Mouse (Mus musculus): ENCODE results near the gene Lmx1a. TPM values are rescaled to one million over a fixed set of nuclear protein-coding genes. Genes with fewer than 3 reads are reported as not detected.

Gene Lmx1a
- polyA plus RNA-seq, 1 experiment from 2014 or later: 2.7 TPM

DNA sequence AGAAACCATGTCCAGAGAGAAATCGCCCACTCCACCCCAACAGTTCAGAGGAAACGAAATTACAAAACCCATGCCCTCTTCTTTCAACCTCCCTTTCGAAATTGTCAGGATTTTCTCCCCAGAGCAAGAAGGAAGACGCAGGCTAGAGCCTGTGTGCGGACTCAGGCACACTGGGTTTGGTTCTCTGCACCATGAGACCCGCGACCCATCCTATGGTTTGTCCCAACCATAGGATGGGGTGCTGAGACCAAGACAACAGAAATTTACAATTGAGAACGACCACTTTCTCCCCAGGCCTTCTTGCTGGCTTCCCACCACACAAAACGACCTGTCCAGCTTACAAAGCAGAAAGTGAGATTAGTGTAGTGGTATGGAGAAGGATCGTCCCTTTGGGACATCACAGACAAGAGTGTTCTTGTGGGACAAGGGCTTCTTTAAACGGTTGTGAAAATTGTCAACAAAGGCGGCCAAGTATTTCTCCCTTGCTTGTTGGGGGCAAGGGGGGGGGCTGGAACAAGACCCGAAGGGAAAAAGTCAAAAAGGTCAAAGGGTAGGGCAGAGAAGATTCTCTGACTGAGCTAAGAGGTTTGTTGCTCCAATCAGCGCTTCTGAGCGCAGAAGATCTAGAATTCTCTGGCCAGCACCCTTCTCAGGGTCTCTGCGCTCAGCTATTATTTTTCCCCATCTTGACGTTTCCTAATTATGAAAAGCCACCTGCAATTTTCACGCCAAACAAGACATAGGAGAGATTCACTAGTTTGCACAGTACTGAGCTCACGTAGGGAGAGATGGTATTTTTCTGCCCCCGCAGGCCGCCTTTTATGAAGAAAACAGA, 1.9 kb downstream of the Lmx1a start:
- ATAC-seq (replicated peaks; ENCODE audit: low FRiP score) (no peak), DNase-seq (ENCODE audit: low spot score) (no peak)

DNA sequence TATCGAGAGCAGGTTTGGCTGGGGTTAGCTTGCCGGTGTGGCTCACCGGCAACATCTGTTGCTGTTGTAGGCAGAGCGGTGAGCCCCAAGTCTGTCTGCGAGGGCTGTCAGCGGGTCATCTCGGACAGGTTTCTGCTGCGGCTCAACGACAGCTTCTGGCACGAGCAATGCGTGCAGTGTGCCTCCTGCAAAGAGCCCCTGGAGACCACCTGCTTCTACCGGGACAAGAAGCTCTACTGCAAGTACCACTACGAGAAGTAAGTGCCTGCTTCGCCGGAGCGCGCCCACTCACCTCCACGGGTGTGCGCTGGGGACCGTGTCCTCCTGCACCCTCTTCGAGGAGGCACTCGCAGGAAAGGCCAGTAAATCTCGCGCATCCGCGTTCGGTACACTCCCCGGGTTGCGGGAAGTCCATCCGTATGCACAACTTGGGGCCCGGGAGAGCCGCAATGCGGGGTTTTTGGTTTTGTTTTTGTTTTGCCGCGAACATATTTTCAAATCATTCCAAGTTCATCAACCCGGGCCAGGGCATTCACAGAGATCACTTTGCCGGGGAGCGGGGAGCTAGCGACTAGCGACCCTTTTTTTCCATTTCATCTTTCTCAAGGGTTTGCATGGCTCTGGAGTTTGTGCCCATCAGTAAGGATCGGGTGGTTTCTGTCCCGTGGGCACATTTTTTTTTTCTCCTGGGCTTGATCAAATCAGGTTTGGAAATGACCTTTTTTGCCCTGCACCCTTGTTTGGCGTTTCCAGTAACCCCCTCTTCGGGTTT, 3.1 kb downstream of the Lmx1a start:
- 2% methylated on average over 44 of the region's 44 CpGs for WGBS
- H3K4me2 ChIP-seq: 0 out of 2 replicates have a peak overlapping the region, but pooled peaks have one; percentile 2
- H3K4me3 ChIP-seq (ENCODE audit: low read depth, low read length): no peak overlapping the region

More for the DNA sequence above, 1.9 kb downstream of the Lmx1a start:
- Histone ChIP-seq H3K4me1 (replicated peaks; ENCODE audit: control insufficient read depth, insufficient read depth, low read length) (no peaks in the 10 kb centered on the region), H3K9me3 (ENCODE audit: control insufficient read depth, low read length) (no peaks in the 10 kb centered on the region), H3K27ac (ENCODE audit: low read depth, low read length) (no peak overlapping the region), H3K36me3 (ENCODE audit: control insufficient read depth, insufficient read depth, low read length) (no peaks in the 10 kb centered on the region), H3K27me3 (replicated peaks; ENCODE audit: control insufficient read depth, insufficient read depth, low read length) (peaks cover 96% of the 10 kb centered on the region), H3K4me3 (ENCODE audit: low read depth, low read length) (no peak overlapping the region), H3K4me2 (no peak overlapping the region), H3K9ac (ENCODE audit: low read depth, low read length) (no peak overlapping the region)
- WGBS: 4% methylated on average over 21 of the region's 21 CpGs

GRCm38 (mm10) chr1:167692683-167693045, 3.6 kb downstream of the Lmx1a start:
- Histone ChIP-seq H3K4me1 (replicated peaks; ENCODE audit: control insufficient read depth, insufficient read depth, low read length) (no peaks in the 10 kb centered on the region), H3K4me3 (ENCODE audit: low read depth, low read length) (no peak overlapping the region), H3K9me3 (ENCODE audit: control insufficient read depth, low read length) (no peaks in the 10 kb centered on the region), H3K4me2 (no peak overlapping the region), H3K9ac (ENCODE audit: low read depth, low read length) (no peak overlapping the region), H3K27ac (ENCODE audit: low read depth, low read length) (no peak overlapping the region), H3K36me3 (ENCODE audit: control insufficient read depth, insufficient read depth, low read length) (no peaks in the 10 kb centered on the region), H3K27me3 (replicated peaks; ENCODE audit: control insufficient read depth, insufficient read depth, low read length) (peaks cover 86% of the 10 kb centered on the region)
- ATAC-seq (replicated peaks; ENCODE audit: low FRiP score): no peak
- WGBS: 2% methylated on average over 7 of the region's 7 CpGs
- DNase-seq (ENCODE audit: low spot score): no peak

More for the DNA sequence above, 3.1 kb downstream of the Lmx1a start:
- H3K36me3 ChIP-seq (ENCODE audit: control insufficient read depth, insufficient read depth, low read length): no peaks in the 10 kb centered on the region
- peak; percentile 46 for DNase-seq (ENCODE audit: low spot score)
- H3K27me3 ChIP-seq (replicated peaks; ENCODE audit: control insufficient read depth, insufficient read depth, low read length): peaks cover 91% of the 10 kb centered on the region
- H3K9ac ChIP-seq (ENCODE audit: low read depth, low read length): no peak overlapping the region
- no peaks in the 10 kb centered on the region for H3K9me3 ChIP-seq (ENCODE audit: control insufficient read depth, low read length)
- no peak overlapping the region for H3K27ac ChIP-seq (ENCODE audit: low read depth, low read length)
- H3K4me1 ChIP-seq (replicated peaks; ENCODE audit: control insufficient read depth, insufficient read depth, low read length): no peaks in the 10 kb centered on the region
- no peak for ATAC-seq (replicated peaks; ENCODE audit: low FRiP score)

DNA sequence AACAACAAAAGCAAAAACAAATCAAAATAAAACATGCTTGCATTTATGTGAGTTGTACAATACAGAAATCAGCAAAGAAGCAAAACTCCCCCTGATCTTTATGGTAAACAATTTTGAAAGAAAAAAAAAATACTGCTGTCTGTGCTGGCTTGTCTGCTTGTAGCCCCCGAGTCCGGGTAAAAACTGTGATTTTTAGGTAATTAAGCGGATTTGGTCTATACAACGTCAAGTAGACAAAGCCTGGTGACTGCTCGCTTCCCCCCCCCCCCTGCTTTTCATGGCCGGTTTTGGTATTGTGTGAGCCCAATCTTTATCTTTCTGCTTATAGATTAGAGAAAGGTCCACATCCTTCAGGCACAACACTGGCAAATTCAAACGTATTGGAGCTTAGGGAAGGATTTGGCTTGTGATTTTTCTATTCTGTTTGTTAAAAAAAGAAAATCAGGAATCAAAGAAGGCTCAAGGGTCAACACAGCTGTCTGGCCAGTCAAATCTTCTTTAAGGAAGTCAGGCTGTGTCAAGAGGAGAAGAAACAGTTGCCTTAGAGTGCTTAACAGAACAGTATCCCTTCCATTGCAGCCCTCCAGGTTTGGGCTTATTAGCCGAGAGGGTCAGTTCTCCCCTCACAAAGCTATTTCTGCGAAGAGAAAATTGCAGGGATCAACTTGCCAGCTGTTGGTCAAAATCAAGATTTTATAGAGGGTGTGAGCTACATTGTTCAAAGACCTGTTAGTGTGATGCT, 4.6 kb downstream of the Lmx1a start:
- Histone ChIP-seq H3K4me2 (no peak overlapping the region), H3K9me3 (ENCODE audit: control insufficient read depth, low read length) (no peaks in the 10 kb centered on the region), H3K27ac (ENCODE audit: low read depth, low read length) (no peak overlapping the region), H3K4me1 (replicated peaks; ENCODE audit: control insufficient read depth, insufficient read depth, low read length) (no peaks in the 10 kb centered on the region), H3K4me3 (ENCODE audit: low read depth, low read length) (no peak overlapping the region), H3K9ac (ENCODE audit: low read depth, low read length) (no peak overlapping the region), H3K36me3 (ENCODE audit: control insufficient read depth, insufficient read depth, low read length) (no peaks in the 10 kb centered on the region), H3K27me3 (replicated peaks; ENCODE audit: control insufficient read depth, insufficient read depth, low read length) (peaks cover 76% of the 10 kb centered on the region)
- 7% methylated on average over 9 of the region's 9 CpGs for WGBS
- DNase-seq (ENCODE audit: low spot score) (no peak), ATAC-seq (replicated peaks; ENCODE audit: low FRiP score) (no peak)

DNA sequence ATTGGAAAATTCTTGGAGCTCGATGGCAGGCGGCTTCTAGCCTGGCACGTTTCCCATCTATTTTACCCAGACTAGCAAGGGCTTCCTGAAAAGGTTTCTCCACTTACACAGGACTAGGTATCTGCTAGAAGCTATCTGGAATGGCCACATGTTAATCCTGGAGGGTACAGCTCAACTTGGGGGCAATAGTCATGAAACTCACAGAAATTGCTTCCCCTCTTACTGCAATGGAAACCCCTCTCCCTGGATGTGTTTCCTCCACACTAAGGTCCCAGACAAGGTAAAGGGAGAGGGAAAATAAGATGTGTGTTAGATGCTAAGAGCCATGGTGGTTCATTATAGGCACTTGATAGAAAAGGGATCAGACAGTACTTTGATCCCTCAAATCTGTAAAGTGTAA, 5.7 kb downstream of the Lmx1a start:
- WGBS: 25% methylated on average over 3 of the region's 3 CpGs
- Histone ChIP-seq H3K9me3 (ENCODE audit: control insufficient read depth, low read length) (no peaks in the 10 kb centered on the region), H3K27me3 (replicated peaks; ENCODE audit: control insufficient read depth, insufficient read depth, low read length) (peaks cover 71% of the 10 kb centered on the region), H3K27ac (ENCODE audit: low read depth, low read length) (no peak overlapping the region), H3K4me1 (replicated peaks; ENCODE audit: control insufficient read depth, insufficient read depth, low read length) (no peaks in the 10 kb centered on the region), H3K4me2 (no peak overlapping the region), H3K36me3 (ENCODE audit: control insufficient read depth, insufficient read depth, low read length) (no peaks in the 10 kb centered on the region), H3K9ac (ENCODE audit: low read depth, low read length) (no peak overlapping the region), H3K4me3 (ENCODE audit: low read depth, low read length) (no peak overlapping the region)
- ATAC-seq (replicated peaks; ENCODE audit: low FRiP score) (no peak), DNase-seq (ENCODE audit: low spot score) (no peak)

GRCm38 (mm10) chr1:167695910-167696459, 6.9 kb downstream of the Lmx1a start:
- no peaks in the 10 kb centered on the region for H3K4me1 ChIP-seq (replicated peaks; ENCODE audit: control insufficient read depth, insufficient read depth, low read length)
- H3K27ac ChIP-seq (ENCODE audit: low read depth, low read length): no peak overlapping the region
- H3K36me3 ChIP-seq (ENCODE audit: control insufficient read depth, insufficient read depth, low read length): no peaks in the 10 kb centered on the region
- no peak overlapping the region for H3K4me2 ChIP-seq
- ATAC-seq (replicated peaks; ENCODE audit: low FRiP score): no peak
- H3K4me3 ChIP-seq (ENCODE audit: low read depth, low read length): no peak overlapping the region
- no peak for DNase-seq (ENCODE audit: low spot score)
- H3K9me3 ChIP-seq (ENCODE audit: control insufficient read depth, low read length): no peaks in the 10 kb centered on the region
- H3K9ac ChIP-seq (ENCODE audit: low read depth, low read length): no peak overlapping the region
- peaks cover 62% of the 10 kb centered on the region for H3K27me3 ChIP-seq (replicated peaks; ENCODE audit: control insufficient read depth, insufficient read depth, low read length)
- WGBS: 46% methylated on average over 11 of the region's 11 CpGs

DNA sequence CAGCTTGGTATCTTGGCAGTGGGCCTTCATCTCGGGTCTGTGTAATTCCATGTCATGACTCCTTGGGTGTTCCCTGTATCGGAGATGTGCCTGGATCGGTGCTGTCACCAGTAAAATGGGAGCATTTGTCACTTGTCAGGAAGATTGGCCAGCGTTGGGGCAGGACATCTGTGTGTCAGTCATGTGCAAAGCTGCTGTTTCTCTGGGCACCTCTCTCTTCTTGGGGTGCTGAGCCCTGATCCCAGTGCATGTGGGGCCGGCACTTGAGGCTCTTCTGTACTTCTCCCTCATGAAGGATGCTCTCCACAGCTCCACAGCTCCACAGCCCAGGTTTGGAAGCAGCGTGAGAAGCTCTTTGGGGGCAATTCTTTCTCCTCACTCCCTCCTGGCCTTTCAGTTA, 10.7 kb downstream of the Lmx1a start:
- no peaks in the 10 kb centered on the region for H3K36me3 ChIP-seq (ENCODE audit: control insufficient read depth, insufficient read depth, low read length)
- DNase-seq (ENCODE audit: low spot score) (no peak), ATAC-seq (replicated peaks; ENCODE audit: low FRiP score) (no peak)
- H3K9me3 ChIP-seq (ENCODE audit: control insufficient read depth, low read length): no peaks in the 10 kb centered on the region
- peaks cover 28% of the 10 kb centered on the region for H3K27me3 ChIP-seq (replicated peaks; ENCODE audit: control insufficient read depth, insufficient read depth, low read length)
- H3K4me1 ChIP-seq (replicated peaks; ENCODE audit: control insufficient read depth, insufficient read depth, low read length): no peaks in the 10 kb centered on the region
- 63% methylated on average over 6 of the region's 6 CpGs for WGBS
- H3K4me3 ChIP-seq (ENCODE audit: low read depth, low read length): no peak overlapping the region
- no peak overlapping the region for H3K27ac ChIP-seq (ENCODE audit: low read depth, low read length)
- no peak overlapping the region for H3K4me2 ChIP-seq
- no peak overlapping the region for H3K9ac ChIP-seq (ENCODE audit: low read depth, low read length)

DNA sequence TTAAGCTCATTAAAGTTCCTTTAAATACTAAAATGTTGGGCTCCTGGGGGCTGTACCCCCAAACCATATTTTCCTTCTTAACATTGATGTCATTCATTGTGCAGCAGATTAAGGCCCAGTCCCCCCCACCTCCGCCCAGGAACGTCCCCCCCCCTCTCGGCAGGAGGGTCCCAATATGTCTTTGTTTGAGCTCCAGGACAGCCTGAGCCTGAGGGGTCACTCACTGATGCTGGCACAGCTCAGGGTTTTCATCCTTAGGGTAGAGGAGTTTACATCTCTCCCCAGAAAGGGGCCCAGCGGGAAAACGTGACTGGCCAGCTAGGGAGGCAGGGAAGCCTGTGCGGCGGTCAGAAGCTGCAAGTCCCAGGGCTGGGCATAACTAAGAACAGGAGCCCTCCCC, 11.2 kb downstream of the Lmx1a start:
- H3K27me3 ChIP-seq (replicated peaks; ENCODE audit: control insufficient read depth, insufficient read depth, low read length): peaks cover 23% of the 10 kb centered on the region
- 34% methylated on average over 7 of the region's 7 CpGs for WGBS

More for the DNA sequence above, 11.2 kb downstream of the Lmx1a start:
- ATAC-seq (replicated peaks; ENCODE audit: low FRiP score) (no peak), DNase-seq (ENCODE audit: low spot score) (no peak)
- Histone ChIP-seq H3K4me3 (ENCODE audit: low read depth, low read length) (no peak overlapping the region), H3K4me1 (replicated peaks; ENCODE audit: control insufficient read depth, insufficient read depth, low read length) (no peaks in the 10 kb centered on the region), H3K36me3 (ENCODE audit: control insufficient read depth, insufficient read depth, low read length) (no peaks in the 10 kb centered on the region), H3K4me2 (no peak overlapping the region), H3K27ac (ENCODE audit: low read depth, low read length) (no peak overlapping the region), H3K9ac (ENCODE audit: low read depth, low read length) (no peak overlapping the region), H3K9me3 (ENCODE audit: control insufficient read depth, low read length) (no peaks in the 10 kb centered on the region)

All from liver, embryonic 11.5 days (tissue).